Mouse (Mus musculus): ENCODE results near the gene Cmip.
A peak's percentile ranks its signal among the peaks of the same experiment; 100 is the strongest.

Cmip gene

DNA sequence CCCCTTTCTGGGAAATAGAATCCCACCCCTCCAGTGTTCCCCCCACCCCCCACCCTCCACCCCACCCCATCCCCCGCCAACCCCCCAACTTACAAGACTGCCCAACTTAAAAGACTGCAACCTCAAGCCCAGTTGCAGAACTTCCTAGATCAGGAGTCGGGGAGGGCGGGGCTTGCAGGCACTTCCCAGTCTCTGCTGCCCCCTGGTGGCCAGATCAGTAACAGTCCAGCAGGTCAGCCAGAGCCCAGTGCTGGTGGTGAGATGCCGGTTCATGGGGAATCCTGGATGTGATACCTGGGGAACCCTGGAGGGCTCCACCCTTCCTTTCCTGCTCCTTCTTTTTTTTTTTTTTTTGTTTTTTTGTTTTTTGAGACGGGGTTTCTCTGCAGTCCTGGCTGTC lies 218.1 kb downstream of the Cmip start:
- peak; percentile 73 for DNase-seq

DNA sequence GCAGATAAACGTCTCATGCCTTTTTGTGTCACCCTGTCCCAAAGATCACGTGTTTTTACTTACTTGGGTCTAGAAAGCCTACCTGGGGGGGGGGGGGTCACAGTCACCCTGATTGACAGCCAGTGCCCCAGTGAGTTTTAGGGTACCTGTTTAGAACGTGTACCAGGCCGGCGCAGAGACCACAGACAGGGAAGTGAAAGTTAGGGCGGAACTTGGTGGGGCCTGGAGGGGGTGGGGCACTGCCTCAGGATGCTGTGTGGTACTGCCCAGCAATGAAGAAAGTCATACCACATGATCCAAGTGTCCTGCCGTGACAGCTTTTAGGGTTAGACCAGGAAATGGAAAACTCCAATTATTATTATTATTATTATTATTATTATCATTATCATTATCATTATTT lies 219.0 kb downstream of the Cmip start:
- DNase-seq = no peak

GRCm38 (mm10) chr8:117478082-117478481 lies 221.2 kb downstream of the Cmip start:
- no peak for DNase-seq

DNA sequence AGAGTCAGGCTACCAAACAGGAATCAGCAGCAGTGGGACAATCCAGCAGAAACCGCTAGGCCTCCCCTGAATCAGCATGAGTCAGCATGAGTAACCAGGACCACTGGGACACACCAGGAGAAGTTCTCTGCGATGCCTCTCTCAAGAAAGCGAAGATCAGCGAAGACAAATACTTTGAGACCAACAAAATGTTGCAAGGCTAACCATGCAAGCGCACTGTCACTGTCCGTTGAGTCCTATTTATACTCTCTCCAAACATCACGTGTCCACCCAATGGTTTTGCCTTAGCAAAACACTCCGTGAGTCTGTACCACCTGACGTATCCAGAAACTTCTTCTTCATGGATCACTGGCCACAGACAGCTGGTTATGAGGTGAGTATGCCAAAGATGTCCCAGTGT lies 223.1 kb downstream of the Cmip start:
- DNase-seq = no peak

GRCm38 (mm10) chr8:117480516-117480915 lies 223.7 kb downstream of the Cmip start:
- DNase-seq = no peak

GRCm38 (mm10) chr8:117481830-117482229 lies 225.0 kb downstream of the Cmip start:
- DNase-seq = no peak

GRCm38 (mm10) chr8:117484731-117485130 lies 227.9 kb downstream of the Cmip start:
- DNase-seq = no peak

- DNase-seq = no peak
Measured at GRCm38 (mm10) chr8:117485316-117485715, 228.5 kb downstream of the Cmip start.

DNA sequence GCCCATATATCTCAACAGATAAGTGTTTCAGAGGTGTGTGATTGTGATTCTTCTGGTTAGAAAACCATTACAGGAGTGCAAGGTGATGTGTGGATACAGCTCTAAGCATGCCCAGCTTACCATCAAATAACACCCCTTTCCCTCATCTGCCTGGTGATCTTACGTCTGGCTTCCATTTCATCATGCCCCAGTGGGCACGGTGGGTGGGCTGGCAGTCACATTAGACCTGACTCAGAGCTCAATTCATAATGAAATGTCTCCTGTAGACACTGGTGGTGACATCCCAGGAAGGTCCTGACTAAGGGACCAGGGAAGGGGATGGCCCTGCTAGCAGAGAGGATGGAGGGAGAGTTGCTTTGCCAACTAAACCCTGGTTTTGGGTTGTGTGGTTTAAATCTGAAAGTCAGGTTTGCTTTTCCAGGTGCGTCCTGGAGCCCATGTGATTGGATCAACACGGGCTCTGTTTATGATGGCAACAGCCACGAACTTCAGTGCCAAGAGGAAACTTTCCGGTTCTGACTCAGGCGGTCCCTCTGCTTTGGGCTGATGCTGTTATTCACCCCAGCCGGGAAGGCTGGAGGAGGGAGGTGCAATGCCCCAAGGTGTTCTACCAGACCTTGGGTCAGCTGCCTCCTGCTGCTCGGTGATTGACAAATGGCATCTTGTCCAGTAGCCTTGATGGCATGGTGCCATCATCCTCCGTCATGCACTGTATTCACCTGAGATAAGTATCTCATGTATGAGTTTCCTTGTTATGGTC lies 231.6 kb downstream of the Cmip start:
- no peak for DNase-seq

DNA sequence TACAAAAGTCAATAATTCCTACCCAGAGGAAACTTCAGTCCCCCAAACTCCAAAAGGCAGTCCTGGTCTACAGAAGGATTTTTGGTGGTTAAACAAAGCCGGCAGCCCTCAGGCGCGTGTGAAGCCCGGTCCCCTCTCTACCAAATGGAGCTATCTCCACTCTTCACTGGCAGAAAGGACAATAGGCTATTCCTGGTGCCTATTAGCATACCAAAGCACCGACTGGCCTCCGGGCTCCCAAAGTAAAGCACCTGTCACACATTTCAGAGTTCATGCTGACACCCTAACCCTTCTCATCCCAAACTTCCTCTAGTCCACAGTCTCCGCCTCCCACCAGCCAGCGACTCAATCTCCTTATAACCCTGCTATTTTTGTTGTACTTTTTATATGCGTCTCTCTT lies 236.7 kb downstream of the Cmip start:
- no peak for DNase-seq

GRCm38 (mm10) chr8:117494874-117495273 lies 238.0 kb downstream of the Cmip start:
- DNase-seq = no peak

DNA sequence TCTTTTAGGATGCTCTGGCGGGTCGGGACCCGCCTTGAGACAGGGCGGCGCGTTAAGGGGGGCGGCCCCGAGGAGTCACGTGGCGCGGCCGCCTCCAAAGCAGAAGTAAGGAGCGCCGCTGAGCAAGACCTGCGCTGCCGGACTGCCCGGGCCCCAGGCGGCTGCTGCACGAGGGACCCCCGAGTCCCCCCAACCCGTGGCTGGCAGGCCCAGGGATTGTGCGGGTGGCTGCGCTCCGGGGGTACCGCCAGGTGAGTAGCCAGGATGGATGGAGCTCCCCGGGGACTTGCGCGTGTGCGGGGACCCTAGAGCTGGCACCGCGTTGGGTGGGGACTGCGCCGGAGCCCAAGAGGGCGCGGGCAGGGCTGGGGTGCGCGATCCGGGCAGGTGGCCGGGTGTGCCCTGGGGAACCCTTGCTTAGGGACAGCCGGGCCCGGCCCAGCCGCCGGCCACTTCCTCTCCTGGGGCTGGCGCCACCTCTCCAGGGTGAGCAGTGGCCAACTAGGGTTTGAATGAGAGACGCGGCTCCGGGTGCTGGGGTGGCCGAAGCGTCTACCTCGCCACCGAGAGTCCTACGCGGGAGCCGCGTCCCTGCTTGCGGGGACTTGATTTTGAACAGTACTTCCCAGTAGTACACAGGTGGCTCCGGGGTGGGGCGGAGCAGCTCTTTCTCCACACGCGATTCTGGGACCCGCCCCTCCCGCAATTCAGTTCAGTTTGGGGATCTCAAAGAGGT lies 241.5 kb downstream of the Cmip start, which contains the start of gene Plcg2:
Plcg2 (plus strand) TSS at position 113 of the 736 bp plus-strand sequence.
- DNase-seq = no peak

- DNase-seq = no peak
Measured at GRCm38 (mm10) chr8:117498915-117499540, 242.2 kb downstream of the Cmip start.

- no peak for DNase-seq
Measured at GRCm38 (mm10) chr8:117500232-117500823, 243.5 kb downstream of the Cmip start.

DNA sequence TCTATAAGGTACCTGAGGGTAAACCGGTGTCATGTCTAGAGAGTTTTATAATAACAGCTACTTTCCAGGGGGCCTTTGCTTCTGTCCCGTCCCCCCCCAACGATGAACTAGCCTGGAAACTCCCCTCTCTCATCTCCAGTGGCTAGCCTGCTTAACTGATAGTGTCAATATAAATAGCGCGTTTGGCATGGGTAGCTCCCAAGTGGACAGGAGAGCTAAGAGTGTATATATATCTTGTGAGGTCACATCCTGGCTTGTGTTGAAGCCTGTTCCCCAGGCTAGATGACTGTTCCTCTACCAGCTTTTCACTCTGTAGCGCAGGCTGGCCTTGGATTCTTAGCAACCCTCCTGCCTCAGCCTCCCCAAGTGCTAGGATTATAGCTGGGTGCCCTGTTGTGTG lies 244.5 kb downstream of the Cmip start:
- DNase-seq = no peak

GRCm38 (mm10) chr8:117503405-117504069 lies 246.7 kb downstream of the Cmip start:
- DNase-seq = no peak

DNA sequence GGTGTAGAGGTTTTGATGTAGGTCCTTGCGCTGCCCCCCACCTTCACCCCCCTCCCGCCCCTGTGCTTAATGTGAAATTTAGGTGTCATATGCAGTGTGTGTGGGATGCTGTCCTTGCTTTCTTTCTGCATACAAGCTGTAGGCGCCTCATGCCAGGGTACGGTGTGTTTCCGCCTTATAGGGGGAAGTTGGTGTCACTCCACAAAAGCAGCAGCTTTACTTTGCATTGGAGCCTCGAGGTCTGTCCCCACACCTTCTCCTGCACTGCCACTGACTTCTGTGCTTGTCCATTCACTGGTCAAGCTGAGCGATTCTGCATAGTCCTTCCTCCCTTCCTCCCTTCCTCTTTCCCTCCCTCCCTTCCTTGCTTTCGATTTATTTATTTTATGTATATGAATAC lies 250.8 kb downstream of the Cmip start:
- no peak for DNase-seq
